Mouse (Mus musculus) bone marrow macrophage, adult 2 months (primary cell): Measurements from ENCODE around the gene Gper1.

Source experiments
- CTCF ChIP-seq: IDR thresholded peaks from 2 replicates; pipeline ENCODE4 v1.5.1; 2012; ENCODE audit warnings: low read depth, mild to moderate bottlenecking, low read length, moderate library complexity
- POLR2A ChIP-seq: IDR thresholded peaks from 2 replicates; pipeline ENCODE4 v1.6.1; 2012; ENCODE audit warnings: mild to moderate bottlenecking, low read depth, low read length, borderline replicate concordance

GRCm38 (mm10) chr5:139442962-139443361 lies 20.0 kb downstream of the Gper1 start:
- TF ChIP-seq POLR2A (no peak), CTCF (no peak)
